Mouse (Mus musculus) myocyte (in vitro differentiated cells): ENCODE measurements around the gene Chst4.

Experiments
- CEBPB ChIP-seq: IDR thresholded peaks from 2 replicates; pipeline ENCODE4 v1.6.1; 2011; ENCODE audit warnings: mild to moderate bottlenecking, moderate library complexity; ENCODE audit not compliant: poor library complexity, insufficient read depth, severe bottlenecking
- E2F4 ChIP-seq: IDR thresholded peaks from one replicate; pipeline ENCODE4 v1.6.1; 2011; ENCODE audit warnings: mild to moderate bottlenecking, control low read depth, moderate library complexity; ENCODE audit not compliant: insufficient read depth
- MAX ChIP-seq: IDR thresholded peaks from one replicate; pipeline ENCODE4 v1.6.1; 2011; ENCODE audit warnings: low read depth, mild to moderate bottlenecking, control low read depth
- MYOD1 ChIP-seq, 3 experiments: IDR thresholded peaks; one replicate each; pipeline ENCODE4 v1.6.1; 2011; ENCODE audit warnings: control low read depth in 2 of 3, low read depth in 2 of 3, mild to moderate bottlenecking in 2 of 3, moderate library complexity in 1 of 3; ENCODE audit not compliant: insufficient read length in 2 of 3, control insufficient read depth in 1 of 3
- MYOG ChIP-seq, 3 experiments: IDR thresholded peaks; one replicate each; pipeline ENCODE4 v1.6.1; 2011; ENCODE audit warnings: control low read depth in 2 of 3, low read depth in 2 of 3, mild to moderate bottlenecking in 2 of 3; ENCODE audit not compliant: insufficient read length in 2 of 3, control insufficient read depth in 1 of 3, insufficient read depth in 1 of 3
- POLR2A ChIP-seq: IDR thresholded peaks from one replicate; pipeline ENCODE4 v1.6.1; 2011; ENCODE audit warnings: low read depth, mild to moderate bottlenecking, control low read depth, moderate library complexity; ENCODE audit not compliant: insufficient read length
- POLR2AphosphoS2 ChIP-seq: IDR thresholded peaks from one replicate; pipeline ENCODE4 v1.6.1; 2011; ENCODE audit warnings: low read depth, control low read depth; ENCODE audit not compliant: insufficient read length
- SRF ChIP-seq: IDR thresholded peaks from one replicate; pipeline ENCODE4 v1.6.1; 2011; ENCODE audit warnings: low read depth; ENCODE audit not compliant: control insufficient read depth, insufficient read length
- TCF12 ChIP-seq: IDR thresholded peaks from one replicate; pipeline ENCODE4 v1.6.1; 2011; ENCODE audit warnings: mild to moderate bottlenecking, control low read depth; ENCODE audit not compliant: poor library complexity, insufficient read depth, severe bottlenecking
- USF1 ChIP-seq: IDR thresholded peaks from one replicate; pipeline ENCODE4 v1.6.1; 2011; ENCODE audit warnings: low read depth, mild to moderate bottlenecking, control low read depth, moderate library complexity

GRCm38 (mm10) chr8:110082416-110083105, 43.0 kb upstream of the Chst4 start:
- TF ChIP-seq MYOD1 (IDR thresholded peaks at IDR 0.05; ENCODE audit: control insufficient read depth in 1 of 3, insufficient read length in 2 of 3, low read depth in 2 of 3) (no peak), MYOG (IDR thresholded peaks at IDR 0.05; ENCODE audit: control insufficient read depth in 1 of 3, insufficient read depth in 1 of 3, insufficient read length in 2 of 3, low read depth in 2 of 3) (no peak), POLR2A (no peak), POLR2AphosphoS2 (no peak), CEBPB (no peak), MAX (no peak), SRF (no peak), TCF12 (no peak), USF1 (no peak), E2F4 (no peak)
